Mouse (Mus musculus) midbrain, postnatal 0 days (tissue): ENCODE data around the gene Fsd1. TPM values are rescaled to one million over a fixed set of nuclear protein-coding genes. Genes with fewer than 3 reads are reported as not detected.

Experiments used
- ATAC-seq: fragments of 200-750 bp; cut with Nextera tagmentation; 2 replicates; pipeline ENCODE4 v1.8.0; 2017; ENCODE audit warnings: moderate number of reproducible peaks, mild to moderate bottlenecking, moderate TSS enrichment, moderate library complexity; ENCODE audit not compliant: low FRiP score
- DNase-seq: peaks from one replicate; pipeline ENCODE4 v3.0.0-alpha.2; 2015; ENCODE audit warnings: low spot score
- H3K27ac ChIP-seq: fragments of 300-500 bp; sonication (generic); 2 replicates; pipeline ENCODE4 v1.5.1; 2014; ENCODE audit warnings: low read depth, mild to moderate bottlenecking, low read length, mixed read lengths
- H3K27me3 ChIP-seq: fragments of 300-500 bp; sonication (generic); 2 replicates; pipeline ENCODE4 v1.6.1; 2014; ENCODE audit warnings: low read length, control low read depth, mixed read lengths; ENCODE audit not compliant: insufficient read depth
- H3K36me3 ChIP-seq: fragments of 300-500 bp; sonication (generic); 2 replicates; pipeline ENCODE4 v1.6.1; 2014; ENCODE audit warnings: low read length, control low read depth, mixed read lengths; ENCODE audit not compliant: insufficient read depth
- H3K4me1 ChIP-seq: fragments of 300-500 bp; sonication (generic); 2 replicates; pipeline ENCODE4 v1.6.1; 2014; ENCODE audit warnings: mild to moderate bottlenecking, control low read depth, antibody characterized with exemption, low read length, mixed read lengths; ENCODE audit not compliant: insufficient read depth
- H3K4me2 ChIP-seq: fragments of 300-500 bp; sonication (generic); 2 replicates; pipeline ENCODE4 v1.6.1; 2014; ENCODE audit warnings: low read depth, mild to moderate bottlenecking, low read length, mixed read lengths; ENCODE audit not compliant: poor library complexity, severe bottlenecking
- H3K4me3 ChIP-seq: fragments of 300-500 bp; sonication (generic); 2 replicates; pipeline ENCODE4 v1.5.1; 2014; ENCODE audit warnings: low read depth, mild to moderate bottlenecking, low read length, moderate library complexity
- H3K9ac ChIP-seq: fragments of 300-500 bp; sonication (generic); replicated peaks from 2 replicates; pipeline ENCODE4 v1.6.1; 2014; ENCODE audit warnings: mild to moderate bottlenecking, low read length, moderate library complexity, mixed read lengths; ENCODE audit not compliant: poor library complexity, severe bottlenecking
- H3K9me3 ChIP-seq: fragments of 300-500 bp; sonication (generic); 2 replicates; pipeline ENCODE4 v1.6.1; 2016; ENCODE audit warnings: low read length, control low read depth
- CTCF ChIP-seq: IDR thresholded peaks from 2 replicates; pipeline ENCODE4 v1.5.1; 2016; ENCODE audit warnings: antibody characterized with exemption, mild to moderate bottlenecking
- WGBS: fragments of 180-500 bp; shearing (Covaris S2); extraction: QIAGEN DNeasy Blood & Tissue Kit; methylation state at CpG from one replicate; pipeline ENCODE4 v1.1.7; 2014; 5-methylcytosine and 5-hydroxymethylcytosine counted together
- polyA plus RNA-seq: library from polyadenylated mRNA; unstranded; fragments of >200 nt; fragmentation: Nextera tagmentation; extraction: Ambion mirVana; gene quantifications from 2 replicates; pipeline ENCODE4 v1.2.1, GENCODE M21; 2015
- total RNA-seq: library from RNA; depleted of rRNA; stranded (reverse); fragments of >200 nt; gene quantifications from 2 replicates; pipeline ENCODE4 v1.2.3, GENCODE M21; 2014

Fsd1 gene
- total and polyA plus RNA-seq, 2 experiments from 2014 or later: 122 to 188 TPM

- no peaks in the 10 kb centered on the region for H3K9me3 ChIP-seq
- DNase-seq: no peak
- TF ChIP-seq CTCF: no peak
- no peaks in the 10 kb centered on the region for H3K27me3 ChIP-seq
- H3K27ac ChIP-seq: no peak overlapping the region
- H3K4me3 ChIP-seq: peak overlapping the region; percentile 89
- H3K4me1 ChIP-seq: peaks cover 2% of the 10 kb centered on the region; the same call in 1 of the 2 replicates
- WGBS: 84% methylated on average over 4 of the region's 4 CpGs
- peak overlapping the region; percentile 68 for H3K4me2 ChIP-seq
- peaks cover 17% of the 10 kb centered on the region; the same call in 1 of the 2 replicates for H3K36me3 ChIP-seq
- H3K9ac ChIP-seq: peak overlapping the region; percentile 97; the same call in 1 of the 2 replicates
- ATAC-seq: no peak
These were observed 48.9 kb downstream of the Fsd1 start for GRCm38 (mm10) chr17:56035216-56035615.

GRCm38 (mm10) chr17:56036176-56036900, 50.0 kb downstream of the Fsd1 start, which contains the start of gene Sh3gl1:
TSS of gene Sh3gl1 (minus strand) at chr17:56036635.
- peak within 1 kb of the TSS; percentile 68 for H3K4me2 ChIP-seq
- 1% methylated on average over 71 of the region's 74 CpGs for WGBS
- H3K9ac ChIP-seq: peak within 1 kb of the TSS; percentile 97
- peaks cover 13% of the 10 kb centered on the region; the same call in 1 of the 2 replicates for H3K36me3 ChIP-seq
- H3K9me3 ChIP-seq: no peaks in the 10 kb centered on the region
- DNase-seq (peak; percentile 98), ATAC-seq (peak; percentile 92)
- peak; percentile 100 for TF ChIP-seq CTCF
- peak within 1 kb of the TSS; percentile 90 for H3K27ac ChIP-seq
- H3K27me3 ChIP-seq: no peaks in the 10 kb centered on the region
- H3K4me1 ChIP-seq: peaks cover 4% of the 10 kb centered on the region
- H3K4me3 ChIP-seq: peak within 1 kb of the TSS; percentile 89

GRCm38 (mm10) chr17:56036901-56037287, 50.6 kb downstream of the Fsd1 start:
- H3K9me3 ChIP-seq: no peaks in the 10 kb centered on the region
- H3K9ac ChIP-seq: no peak overlapping the region; the same call in 1 of the 2 replicates
- no peak for TF ChIP-seq CTCF
- peaks cover 13% of the 10 kb centered on the region; the same call in 1 of the 2 replicates for H3K36me3 ChIP-seq
- WGBS: 35% methylated on average over 13 of the region's 13 CpGs
- H3K4me2 ChIP-seq: peak overlapping the region; percentile 42
- no peak for DNase-seq
- no peak overlapping the region for H3K27ac ChIP-seq
- H3K27me3 ChIP-seq: no peaks in the 10 kb centered on the region
- H3K4me1 ChIP-seq: peaks cover 4% of the 10 kb centered on the region
- H3K4me3 ChIP-seq: peak overlapping the region; percentile 89; the same call in 1 of the 2 replicates
- ATAC-seq: peak; percentile 2; the same call in 1 of the 2 replicates

- ATAC-seq (no peak), DNase-seq (no peak)
- no peak for TF ChIP-seq CTCF
- H3K36me3 ChIP-seq: peaks cover 8% of the 10 kb centered on the region; the same call in 1 of the 2 replicates
- WGBS: 87% methylated on average over 8 of the region's 8 CpGs
- no peak overlapping the region for H3K27ac ChIP-seq
- H3K27me3 ChIP-seq: no peaks in the 10 kb centered on the region
- H3K4me3 ChIP-seq: no peak overlapping the region
- H3K4me1 ChIP-seq: peaks cover 4% of the 10 kb centered on the region
- H3K4me2 ChIP-seq: no peak overlapping the region
- no peak overlapping the region for H3K9ac ChIP-seq
- H3K9me3 ChIP-seq: no peaks in the 10 kb centered on the region
These were observed 52.4 kb downstream of the Fsd1 start for GRCm38 (mm10) chr17:56038583-56039261.

- WGBS: 79% methylated on average over 4 of the region's 4 CpGs
- H3K4me3 ChIP-seq: no peak overlapping the region
These were observed 53.0 kb downstream of the Fsd1 start for GRCm38 (mm10) chr17:56039345-56039744.

More at GRCm38 (mm10) chr17:56039345-56039744, 53.0 kb downstream of the Fsd1 start:
- ATAC-seq (no peak), DNase-seq (no peak)
- no peak for TF ChIP-seq CTCF
- H3K4me1 ChIP-seq: peaks cover 4% of the 10 kb centered on the region
- H3K9ac ChIP-seq: no peak overlapping the region
- no peaks in the 10 kb centered on the region for H3K9me3 ChIP-seq
- no peaks in the 10 kb centered on the region for H3K27me3 ChIP-seq
- peak overlapping the region; percentile 39; the same call in 1 of the 2 replicates for H3K4me2 ChIP-seq
- H3K27ac ChIP-seq: no peak overlapping the region
- peaks cover 2% of the 10 kb centered on the region; the same call in 1 of the 2 replicates for H3K36me3 ChIP-seq
